Mouse (Mus musculus) kidney, embryonic 16.5 days (tissue): ENCODE results near the gene Nkiras2. TPM values are rescaled to one million over a fixed set of nuclear protein-coding genes. Genes with fewer than 3 reads are reported as not detected.
A peak's percentile ranks its signal among the peaks of the same experiment; 100 is the strongest.

Source experiments
- ATAC-seq: fragments of 200-750 bp; cut with Nextera tagmentation; 2 replicates; pipeline ENCODE4 v1.8.0; 2017; ENCODE audit warnings: moderate TSS enrichment; ENCODE audit not compliant: low FRiP score, low TSS enrichment
- H3K27ac ChIP-seq: fragments of 300-500 bp; sonication (generic); 2 replicates; pipeline ENCODE4 v1.5.1; 2014; ENCODE audit warnings: low read length
- H3K27me3 ChIP-seq: fragments of 300-500 bp; sonication (generic); 2 replicates; pipeline ENCODE4 v1.6.1; 2014; ENCODE audit warnings: low read length, control low read depth, mixed read lengths; ENCODE audit not compliant: insufficient read depth
- H3K36me3 ChIP-seq: fragments of 300-500 bp; sonication (generic); 2 replicates; pipeline ENCODE4 v1.6.1; 2014; ENCODE audit warnings: low read length, control low read depth, mixed read lengths; ENCODE audit not compliant: insufficient read depth
- H3K4me1 ChIP-seq: fragments of 300-500 bp; sonication (generic); 2 replicates; pipeline ENCODE4 v1.6.1; 2014; ENCODE audit warnings: low read length, control low read depth, mixed read lengths; ENCODE audit not compliant: insufficient read depth
- H3K4me2 ChIP-seq: fragments of 300-500 bp; sonication (generic); replicated peaks from 2 replicates; pipeline ENCODE4 v1.6.1; 2014; ENCODE audit warnings: low read depth, low read length
- H3K4me3 ChIP-seq: fragments of 300-500 bp; sonication (generic); 2 replicates; pipeline ENCODE4 v1.5.1; 2014; ENCODE audit warnings: mild to moderate bottlenecking, low read length
- H3K9ac ChIP-seq: fragments of 300-500 bp; sonication (generic); replicated peaks from 2 replicates; pipeline ENCODE4 v1.6.1; 2014; ENCODE audit warnings: low read length
- H3K9me3 ChIP-seq: fragments of 300-500 bp; sonication (generic); 2 replicates; pipeline ENCODE4 v1.6.1; 2016; ENCODE audit warnings: low read length, control low read depth
- WGBS: fragments of 180-500 bp; shearing (Covaris S2); extraction: QIAGEN DNeasy Blood & Tissue Kit; methylation state at CpG from one replicate; pipeline ENCODE4 v1.1.7; 2014; 5-methylcytosine and 5-hydroxymethylcytosine counted together
- polyA plus RNA-seq: library from polyadenylated mRNA; unstranded; fragments of >200 nt; fragmentation: Nextera tagmentation; extraction: Ambion mirVana; gene quantifications from 2 replicates; pipeline ENCODE4 v1.2.1, GENCODE M21; 2015

Gene Nkiras2
- polyA plus RNA-seq, 1 experiment from 2014 or later: 74.8 TPM

DNA sequence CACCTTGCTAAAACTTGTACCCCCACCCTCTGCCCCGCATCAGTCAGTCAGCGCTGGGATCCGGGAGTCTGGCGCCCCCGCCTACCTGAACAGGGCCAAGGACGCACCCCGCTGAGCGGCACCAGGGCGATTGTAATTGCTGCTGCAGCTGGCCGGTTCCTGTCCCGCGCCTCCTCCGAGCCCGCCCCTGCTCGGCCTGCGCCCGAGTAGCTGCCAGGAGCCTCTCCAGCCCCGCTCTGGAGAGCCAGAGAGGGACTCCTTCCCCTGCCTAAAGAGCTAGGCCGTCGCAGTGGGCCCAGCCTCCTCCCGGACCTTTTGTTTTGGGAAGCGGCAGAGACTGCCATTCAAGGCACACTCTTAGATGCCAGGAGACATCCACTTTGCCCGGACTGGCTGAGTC, 54.1 kb downstream of the Nkiras2 start:
- Histone ChIP-seq H3K36me3 (no peaks in the 10 kb centered on the region), H3K9me3 (peaks cover 4% of the 10 kb centered on the region; the same call in 1 of the 2 replicates), H3K4me3 (no peak overlapping the region), H3K27ac (no peak overlapping the region), H3K4me1 (peaks cover 6% of the 10 kb centered on the region; the same call in 1 of the 2 replicates), H3K4me2 (peak overlapping the region; percentile 42), H3K27me3 (0 out of 2 replicates have a peak, but pooled peaks cover 2% of the 10 kb centered on the region), H3K9ac (peak overlapping the region; percentile 50)
- ATAC-seq: no peak; the same call in 1 of the 2 replicates
- 4% methylated on average over 23 of the region's 23 CpGs for WGBS

Other genes with a start within 250 kb of the Nkiras2 start
- gene Jup, start 221.5 kb upstream of the Nkiras2 start, polyA plus RNA-seq: 153 and 154 TPM in 2 replicates
- 63.1 and 69.1 TPM in 2 replicates for gene P3h4, start 204.4 kb upstream of the Nkiras2 start, polyA plus RNA-seq
- 157 and 159 TPM in 2 replicates for gene Fkbp10, start 203.5 kb upstream of the Nkiras2 start, polyA plus RNA-seq
- 126 and 131 TPM in 2 replicates for gene Nt5c3b, start 177.4 kb upstream of the Nkiras2 start, polyA plus RNA-seq
- gene Klhl10, start 177.3 kb upstream of the Nkiras2 start, polyA plus RNA-seq: 0.40 and 0.44 TPM in 2 replicates
- 8.4 and 10.1 TPM in 2 replicates for gene Klhl11, start 146.5 kb upstream of the Nkiras2 start, polyA plus RNA-seq
- gene Acly, start 91.2 kb upstream of the Nkiras2 start, polyA plus RNA-seq: 173 and 179 TPM in 2 replicates
- 1.0 and 1.1 TPM in 2 replicates for gene Ttc25, start 73.6 kb upstream of the Nkiras2 start, polyA plus RNA-seq
- gene Cnp, start 44.3 kb upstream of the Nkiras2 start, polyA plus RNA-seq: 30.1 and 33.6 TPM in 2 replicates
- 235 and 267 TPM in 2 replicates for gene Dnajc7, start 924 bp downstream of the Nkiras2 start, polyA plus RNA-seq
- gene Zfp385c, start 73.2 kb downstream of the Nkiras2 start, polyA plus RNA-seq: 0.32 and 0.69 TPM in 2 replicates
- gene Dhx58, start 85.0 kb downstream of the Nkiras2 start, polyA plus RNA-seq: 2.6 and 3.2 TPM in 2 replicates
- 62.4 and 63.7 TPM in 2 replicates for gene Kat2a, start 93.2 kb downstream of the Nkiras2 start, polyA plus RNA-seq
- 0.33 TPM in 1 of 2 replicates, not detected in the other for gene Hspb9, start 94.6 kb downstream of the Nkiras2 start, polyA plus RNA-seq
- gene Rab5c, start 119.0 kb downstream of the Nkiras2 start, polyA plus RNA-seq: 41.9 and 47.1 TPM in 2 replicates
- not detected in 2 replicates for gene Kcnh4, start 140.7 kb downstream of the Nkiras2 start, polyA plus RNA-seq
- not detected in 2 replicates for gene Hcrt, start 143.7 kb downstream of the Nkiras2 start, polyA plus RNA-seq
- gene Ghdc, start 151.7 kb downstream of the Nkiras2 start, polyA plus RNA-seq: 8.4 and 8.9 TPM in 2 replicates
- gene Stat5b, start 231.5 kb downstream of the Nkiras2 start, polyA plus RNA-seq: 18.7 and 22.5 TPM in 2 replicates
- gene Stat5a, start 240.1 kb downstream of the Nkiras2 start, polyA plus RNA-seq: 3.7 and 4.5 TPM in 2 replicates